8 mouse cellular contexts compared by ENCODE assay signal in the genomic region with DNA sequence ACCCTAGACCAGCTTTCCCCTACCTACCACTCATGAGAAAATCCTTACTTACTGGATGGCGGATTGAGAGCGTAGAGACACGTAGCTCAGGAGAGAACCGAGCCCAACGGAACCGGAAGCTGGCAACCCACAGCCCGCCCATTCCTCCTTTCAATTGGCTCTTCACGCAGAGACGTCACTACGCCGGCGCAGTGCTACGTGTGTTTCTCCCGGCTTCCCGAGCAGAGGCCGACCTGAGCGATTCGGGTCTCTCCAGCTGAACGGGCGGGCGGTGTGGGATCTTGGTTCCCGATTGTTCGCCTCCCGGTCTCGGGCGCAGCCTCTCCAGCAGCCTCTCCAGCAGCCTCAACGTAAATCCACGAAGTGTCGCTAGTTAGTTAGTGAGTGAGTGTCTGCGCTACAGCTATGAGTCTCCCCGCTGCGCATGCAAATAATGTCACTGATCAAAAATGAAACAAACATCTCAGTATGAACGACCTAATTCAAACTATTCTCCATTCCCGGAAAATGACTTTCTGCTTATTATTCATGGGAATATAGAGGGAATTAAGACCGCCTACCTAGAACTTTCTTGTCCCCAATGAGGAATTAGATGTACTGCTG. TPM values are rescaled to one million over a fixed set of nuclear protein-coding genes. Genes with fewer than 3 reads are reported as not detected.
DNase-seq lines count a peak whose midpoint lies in the region; ATAC-seq lines count a peak whose summit lies in the region.

A gene (minus strand): TSS at position 433 of the 603 bp plus-strand sequence.

- H3K27ac ChIP-seq in hindbrain, embryonic 11.5 days (ENCODE audit: low read depth, low read length), result peak within 1 kb of the TSS; percentile 82

- no peaks in the 10 kb centered on the region for H3K27me3 ChIP-seq in hindbrain, embryonic 11.5 days (ENCODE audit: control insufficient read depth, insufficient read depth, low read length)

- WGBS in hindbrain, embryonic 11.5 days, result under 1% methylated on average over 35 of the region's 35 CpGs

- H3K9me3 ChIP-seq in hindbrain, embryonic 11.5 days (ENCODE audit: control insufficient read depth, low read length), result no peaks in the 10 kb centered on the region

- peak; percentile 93 for DNase-seq in Muller cell, postnatal 12 days (ENCODE audit: inconsistent ontology term)
- peak; percentile 94 for DNase-seq in cerebellum, adult 9-11 months
- DNase-seq in frontal cortex, adult 2 months (ENCODE audit: extremely low spot score in 1 of 2, low spot score in 1 of 2), result peak; percentile 92 to 94
- DNase-seq in hindbrain, embryonic 11.5 days (ENCODE audit: low spot score), result peak; percentile 94
- DNase-seq in layer of hippocampus, postnatal 10 days (ENCODE audit: low spot score in 2 of 2), result peak; percentile 90 to 93
- DNase-seq in lung, postnatal 10 days, result peak; percentile 95
- peak; percentile 89 for DNase-seq in ovary, postnatal 36 days (ENCODE audit: low spot score)
- peak; percentile 87 for DNase-seq in thymus, postnatal 25 days

- H3K9ac ChIP-seq in hindbrain, embryonic 11.5 days (ENCODE audit: low read depth, low read length), result peak within 1 kb of the TSS; percentile 76

- H3K4me2 ChIP-seq in hindbrain, embryonic 11.5 days (replicated peaks; ENCODE audit: low read depth, low read length), result peak within 1 kb of the TSS; percentile 73

- peak within 1 kb of the TSS; percentile 66 for H3K4me3 ChIP-seq in hindbrain, embryonic 11.5 days (ENCODE audit: low read depth, low read length)

- H3K4me1 ChIP-seq in hindbrain, embryonic 11.5 days (replicated peaks; ENCODE audit: control insufficient read depth, insufficient read depth, low read length), result no peaks in the 10 kb centered on the region; the same call in 1 of the 2 replicates

- H3K36me3 ChIP-seq in hindbrain, embryonic 11.5 days (ENCODE audit: control insufficient read depth, insufficient read depth, low read length), result peaks cover 6% of the 10 kb centered on the region; the same call in 1 of the 2 replicates

- peak; percentile 99 for ATAC-seq in hindbrain, embryonic 11.5 days (ENCODE audit: low FRiP score)

RNA-seq across cellular contexts. Expression of the gene that starts here (rescaled TPM):
- 22.3 and 25.2 TPM in 2 replicates for polyA plus RNA-seq in frontal cortex, adult 2 months (2012; rRNA removed)
- polyA plus RNA-seq in hindbrain, embryonic 11.5 days (2014; fragmentation: Nextera tagmentation; extraction: Ambion mirVana), result 43.1 and 47.3 TPM in 2 replicates
- total RNA-seq in layer of hippocampus, postnatal 10 days (2021), result 10 to 100 TPM in 1 of 2 experiments, 1 to 10 TPM in 1; 9.4 to 14.1 TPM

Comparison
In these comparisons a context has a peak if more than half of its experiments do, and no peak if none do; other contexts are left out.
1. Peak in every context shown above with its lines: DNase-seq, ATAC-seq, H3K4me3 ChIP-seq and H3K27ac ChIP-seq.